In genomic region chr19:11044996-11045711, GRCm38 (mm10) we compare ENCODE assay signal across 8 mouse cellular contexts. TPM values are rescaled to one million over a fixed set of nuclear protein-coding genes. Genes with fewer than 3 reads are reported as not detected.
DNase-seq lines count a peak whose midpoint lies in the region; ATAC-seq and TF ChIP-seq lines count a peak whose summit lies in the region.

No protein-coding gene starts in this region.

- H3K36me3 ChIP-seq in embryonic facial prominence, embryonic 14.5 days (ENCODE audit: control insufficient read depth, insufficient read depth, low read length), result no peaks in the 10 kb centered on the region
- H3K36me3 ChIP-seq in heart, embryonic 12.5 days, result no peaks in the 10 kb centered on the region
- no peaks in the 10 kb centered on the region for H3K36me3 ChIP-seq in kidney, embryonic 14.5 days (ENCODE audit: control insufficient read depth, insufficient read depth, low read length)
- no peaks in the 10 kb centered on the region for H3K36me3 ChIP-seq in liver, embryonic 15.5 days (replicated peaks)
- H3K36me3 ChIP-seq in stomach, postnatal 0 days (ENCODE audit: control insufficient read depth, insufficient read depth, low read length), result no peaks in the 10 kb centered on the region

- H3K9ac ChIP-seq in embryonic facial prominence, embryonic 14.5 days (ENCODE audit: low read depth, low read length), result peak overlapping the region; percentile 45
- peak overlapping the region; percentile 61 for H3K9ac ChIP-seq in heart, embryonic 12.5 days
- H3K9ac ChIP-seq in kidney, embryonic 14.5 days (ENCODE audit: low read depth, low read length), result peak overlapping the region; percentile 19; the same call in 1 of the 2 replicates
- H3K9ac ChIP-seq in liver, embryonic 15.5 days, result no peak overlapping the region
- 0 out of 2 replicates have a peak overlapping the region, but pooled peaks have one; percentile 47 for H3K9ac ChIP-seq in stomach, postnatal 0 days (ENCODE audit: low read length)

- peak; percentile 99 for ATAC-seq in embryonic facial prominence, embryonic 14.5 days (ENCODE audit: low read depth)
- ATAC-seq in heart, embryonic 12.5 days (ENCODE audit: insufficient number of reproducible peaks, low FRiP score), result peak; percentile 96
- peak; percentile 100 for ATAC-seq in kidney, embryonic 14.5 days (ENCODE audit: low FRiP score, low TSS enrichment)
- peak; percentile 98 for ATAC-seq in liver, embryonic 15.5 days (ENCODE audit: insufficient read depth)
- peak; percentile 97 for ATAC-seq in stomach, postnatal 0 days (ENCODE audit: low FRiP score, low TSS enrichment)

- TF ChIP-seq EP300 in stomach, postnatal 0 days (optimal IDR thresholded peaks at IDR 0.05), result no peak

- H3K27me3 ChIP-seq in embryonic facial prominence, embryonic 14.5 days (replicated peaks; ENCODE audit: control insufficient read depth, insufficient read depth, low read length), result no peaks in the 10 kb centered on the region
- H3K27me3 ChIP-seq in heart, embryonic 12.5 days (replicated peaks), result no peaks in the 10 kb centered on the region
- no peaks in the 10 kb centered on the region for H3K27me3 ChIP-seq in kidney, embryonic 14.5 days (ENCODE audit: control insufficient read depth, insufficient read depth, low read length)
- H3K27me3 ChIP-seq in liver, embryonic 15.5 days, result no peaks in the 10 kb centered on the region
- H3K27me3 ChIP-seq in stomach, postnatal 0 days (ENCODE audit: control insufficient read depth, insufficient read depth, low read length), result no peaks in the 10 kb centered on the region

- no peaks in the 10 kb centered on the region for H3K9me3 ChIP-seq in embryonic facial prominence, embryonic 14.5 days (ENCODE audit: control insufficient read depth, low read length)
- no peaks in the 10 kb centered on the region for H3K9me3 ChIP-seq in heart, embryonic 12.5 days (replicated peaks)
- no peaks in the 10 kb centered on the region for H3K9me3 ChIP-seq in kidney, embryonic 14.5 days (ENCODE audit: control insufficient read depth, low read length)
- H3K9me3 ChIP-seq in liver, embryonic 15.5 days (replicated peaks), result no peaks in the 10 kb centered on the region
- no peaks in the 10 kb centered on the region for H3K9me3 ChIP-seq in stomach, postnatal 0 days (ENCODE audit: control insufficient read depth, low read length)

- peak overlapping the region; percentile 34 for H3K4me3 ChIP-seq in embryonic facial prominence, embryonic 14.5 days (ENCODE audit: low read depth, low read length)
- H3K4me3 ChIP-seq in heart, embryonic 12.5 days, result peak overlapping the region; percentile 39
- peak overlapping the region; percentile 32 for H3K4me3 ChIP-seq in kidney, embryonic 14.5 days (ENCODE audit: low read length)
- H3K4me3 ChIP-seq in liver, embryonic 15.5 days (replicated peaks), result peak overlapping the region; percentile 33
- peak overlapping the region; percentile 32 for H3K4me3 ChIP-seq in stomach, postnatal 0 days (ENCODE audit: low read depth, low read length)

- TF ChIP-seq CTCF in stomach, postnatal 0 days (IDR thresholded peaks at IDR 0.05; ENCODE audit: low read depth), result peak; percentile 80

- no peak overlapping the region for H3K27ac ChIP-seq in embryonic facial prominence, embryonic 14.5 days (replicated peaks; ENCODE audit: low read depth, low read length)
- H3K27ac ChIP-seq in heart, embryonic 12.5 days (ENCODE audit: poor library complexity, severe bottlenecking), result no peak overlapping the region
- no peak overlapping the region for H3K27ac ChIP-seq in kidney, embryonic 14.5 days (ENCODE audit: low read depth, low read length)
- H3K27ac ChIP-seq in liver, embryonic 15.5 days (replicated peaks), result no peak overlapping the region
- H3K27ac ChIP-seq in stomach, postnatal 0 days (replicated peaks), result no peak overlapping the region

- no peaks in the 10 kb centered on the region for H3K4me1 ChIP-seq in embryonic facial prominence, embryonic 14.5 days (ENCODE audit: control insufficient read depth, insufficient read depth, low read length)
- no peaks in the 10 kb centered on the region for H3K4me1 ChIP-seq in heart, embryonic 12.5 days (replicated peaks)
- no peaks in the 10 kb centered on the region for H3K4me1 ChIP-seq in kidney, embryonic 14.5 days (ENCODE audit: control insufficient read depth, insufficient read depth, low read length)
- peaks cover 10% of the 10 kb centered on the region for H3K4me1 ChIP-seq in liver, embryonic 15.5 days (replicated peaks)
- 0 out of 2 replicates have a peak, but pooled peaks cover 3% of the 10 kb centered on the region for H3K4me1 ChIP-seq in stomach, postnatal 0 days (replicated peaks; ENCODE audit: control insufficient read depth, insufficient read depth)

- peak overlapping the region; percentile 57 for H3K4me2 ChIP-seq in embryonic facial prominence, embryonic 14.5 days (ENCODE audit: low read depth, low read length)
- peak overlapping the region; percentile 78 for H3K4me2 ChIP-seq in heart, embryonic 12.5 days
- H3K4me2 ChIP-seq in kidney, embryonic 14.5 days (replicated peaks; ENCODE audit: low read depth, low read length), result peak overlapping the region; percentile 58
- H3K4me2 ChIP-seq in liver, embryonic 15.5 days, result peak overlapping the region; percentile 57
- H3K4me2 ChIP-seq in stomach, postnatal 0 days (replicated peaks; ENCODE audit: low read depth), result peak overlapping the region; percentile 53

- DNase-seq in urinary bladder, adult 18-20 months (ENCODE audit: low spot score in 2 of 2), result peak; percentile 25 to 37
- no peak for DNase-seq in urinary bladder, postnatal 10 days (ENCODE audit: low spot score)
- DNase-seq in embryonic facial prominence, embryonic 14.5 days (ENCODE audit: low spot score), result peak; percentile 73
- peak; percentile 74 for DNase-seq in neural tube, embryonic 10.5 days (ENCODE audit: extremely low spot score, low spot score)
- peak; percentile 91 for DNase-seq in stomach, postnatal 0 days (ENCODE audit: low spot score)

- WGBS in embryonic facial prominence, embryonic 14.5 days, result 8% methylated on average over 26 of the region's 40 CpGs
- 6% methylated on average over 38 of the region's 40 CpGs for WGBS in heart, embryonic 12.5 days
- WGBS in kidney, embryonic 14.5 days, result 9% methylated on average over 30 of the region's 40 CpGs
- 5% methylated on average over 39 of the region's 40 CpGs for WGBS in liver, embryonic 15.5 days (ENCODE audit: insufficient replicate concordance)
- 8% methylated on average over 30 of the region's 40 CpGs for WGBS in stomach, postnatal 0 days

RNA-seq across cellular contexts. Expression of gene Ms4a18, which starts 27.3 kb away (rescaled TPM):
- polyA plus RNA-seq in embryonic facial prominence, embryonic 14.5 days (2014; fragmentation: Nextera tagmentation; extraction: Ambion mirVana), result not detected in 2 replicates
- not detected in 2 replicates for polyA plus RNA-seq in heart, embryonic 12.5 days (2016; fragmentation: Nextera tagmentation; extraction: Ambion mirVana)
- not detected in 2 replicates for polyA plus RNA-seq in kidney, embryonic 14.5 days (2014; fragmentation: Nextera tagmentation; extraction: Ambion mirVana)
- 0.08 TPM in 1 of 2 replicates, not detected in the other for polyA plus RNA-seq in liver, embryonic 15.5 days (2015; fragmentation: Nextera tagmentation; extraction: Ambion mirVana)
- polyA plus RNA-seq in stomach, postnatal 0 days (2015; fragmentation: Nextera tagmentation; extraction: Ambion mirVana), result not detected in 2 replicates

RNA-seq across cellular contexts. Expression of gene Ms4a8a, which starts 35.7 kb away (rescaled TPM):
- polyA plus RNA-seq in embryonic facial prominence, embryonic 14.5 days (2014; fragmentation: Nextera tagmentation; extraction: Ambion mirVana), result not detected in 2 replicates
- not detected in 2 replicates for polyA plus RNA-seq in heart, embryonic 12.5 days (2016; fragmentation: Nextera tagmentation; extraction: Ambion mirVana)
- polyA plus RNA-seq in kidney, embryonic 14.5 days (2014; fragmentation: Nextera tagmentation; extraction: Ambion mirVana), result not detected in 2 replicates
- polyA plus RNA-seq in liver, embryonic 15.5 days (2015; fragmentation: Nextera tagmentation; extraction: Ambion mirVana), result 0.10 and 0.21 TPM in 2 replicates
- polyA plus RNA-seq in stomach, postnatal 0 days (2015; fragmentation: Nextera tagmentation; extraction: Ambion mirVana), result 21.0 and 22.3 TPM in 2 replicates

RNA-seq across cellular contexts. Expression of gene Ms4a15, which starts 52.1 kb away (rescaled TPM):
- polyA plus RNA-seq in embryonic facial prominence, embryonic 14.5 days (2014; fragmentation: Nextera tagmentation; extraction: Ambion mirVana), result not detected in 2 replicates
- not detected in 2 replicates for polyA plus RNA-seq in heart, embryonic 12.5 days (2016; fragmentation: Nextera tagmentation; extraction: Ambion mirVana)
- polyA plus RNA-seq in kidney, embryonic 14.5 days (2014; fragmentation: Nextera tagmentation; extraction: Ambion mirVana), result not detected in 2 replicates
- not detected in 2 replicates for polyA plus RNA-seq in liver, embryonic 15.5 days (2015; fragmentation: Nextera tagmentation; extraction: Ambion mirVana)
- 0.10 TPM in 1 of 2 replicates, not detected in the other for polyA plus RNA-seq in stomach, postnatal 0 days (2015; fragmentation: Nextera tagmentation; extraction: Ambion mirVana)

Comparison
In these comparisons a context has a peak if more than half of its experiments do, and no peak if none do; other contexts are left out.
1. RNA of gene Ms4a8a, which starts 35.7 kb away (polyA plus RNA-seq): 21.0 to 22.3 TPM in stomach, postnatal 0 days; 0.10 to 0.21 TPM in liver, embryonic 15.5 days, not detected in embryonic facial prominence, embryonic 14.5 days, not detected in heart, embryonic 12.5 days and not detected in kidney, embryonic 14.5 days; every median in the first group is over 10 times any median in the second.
2. Peak in every context shown above with its lines, with median percentiles within 50 percentile points of each other: ATAC-seq, H3K4me2 ChIP-seq and H3K4me3 ChIP-seq.